Mouse (Mus musculus) cerebellum, adult 2 months (tissue): ENCODE results near the gene Arid2.

ENCODE experiments used
- CTCF ChIP-seq: fragments of 200-500 bp; IDR thresholded peaks from 2 replicates; pipeline ENCODE4 v1.5.1; 2011; ENCODE audit warnings: low read depth, mild to moderate bottlenecking, control low read depth, low read length, moderate library complexity, borderline replicate concordance; ENCODE audit not compliant: insufficient read depth
- POLR2A ChIP-seq: fragments of 200-500 bp; IDR thresholded peaks from 2 replicates; pipeline ENCODE4 v1.6.1; 2011; ENCODE audit warnings: low read length, control low read depth, borderline replicate concordance; ENCODE audit not compliant: insufficient read depth

DNA sequence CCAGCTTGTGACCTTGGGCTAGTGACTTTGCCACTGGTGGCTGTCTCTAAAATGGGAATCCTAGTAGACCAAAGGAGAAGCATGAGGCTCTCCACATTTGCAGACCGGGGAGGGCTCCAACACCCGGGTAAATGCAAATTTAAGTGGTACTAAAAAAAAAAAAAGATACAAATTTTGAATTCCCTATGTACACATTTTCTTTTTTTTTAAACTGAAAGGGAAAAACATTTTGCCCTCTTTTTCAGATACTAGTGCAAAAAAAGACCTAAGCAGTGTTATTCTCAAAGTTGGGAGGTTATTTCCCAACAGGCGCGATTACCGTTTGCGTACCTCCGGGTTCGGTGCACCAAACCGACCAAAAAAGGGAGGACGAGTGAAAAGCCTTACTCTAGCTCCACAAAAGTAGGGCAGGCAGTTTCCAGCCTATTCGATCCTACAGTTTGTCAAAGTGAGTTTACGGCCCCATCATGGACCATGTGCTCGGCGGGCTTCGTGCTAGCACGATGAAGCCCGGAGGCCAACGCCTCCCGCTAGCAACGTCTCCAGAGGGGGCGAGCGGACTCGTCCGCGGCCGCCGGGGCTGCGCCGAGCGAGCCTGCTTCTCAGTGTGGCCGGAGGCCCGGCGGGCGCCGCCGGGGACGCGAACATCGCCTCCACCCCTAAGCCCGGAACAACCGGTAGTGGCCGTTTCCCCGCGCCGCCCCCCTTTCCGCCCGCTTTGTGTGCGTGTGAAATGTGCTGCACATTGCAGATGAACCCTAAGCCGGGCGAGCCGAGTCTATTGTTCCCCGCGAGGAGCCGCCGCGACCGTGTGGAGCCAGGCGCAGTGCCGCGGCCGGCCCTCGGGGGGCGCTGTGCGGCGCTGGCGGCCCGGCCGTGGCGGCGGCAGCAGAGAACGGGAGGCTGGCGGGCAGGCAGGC is 1.0 kb upstream of the Arid2 start:
- TF ChIP-seq POLR2A, result peak; percentile 15; the same call in 1 of the 2 replicates
- TF ChIP-seq CTCF, result peak; percentile 57
